In genomic region chr5:123992794-123993193, GRCm38 (mm10) we compare ENCODE assay signal across 7 mouse cellular contexts. TPM values are rescaled to one million over a fixed set of nuclear protein-coding genes. Genes with fewer than 3 reads are reported as not detected.
A peak's percentile ranks its signal among the peaks of the same experiment; 100 is the strongest.
DNase-seq lines count a peak whose midpoint lies in the region; ATAC-seq and TF ChIP-seq lines count a peak whose summit lies in the region.

No protein-coding gene starts in this region.

- intact Hi-C loops in left cerebral cortex, postnatal 14 days (cut with DNase I) = loop anchor here (1.0 to 5.0 kb wide), 2 partner anchors 45 to 165 kb away; no protein-coding TSS in a partner anchor

- peak; percentile 68; the same call in 1 of the 2 replicates for ATAC-seq in midbrain, embryonic 15.5 days (replicated peaks)

- no peak overlapping the region for H3K4me3 ChIP-seq in midbrain, embryonic 15.5 days
- H3K4me3 ChIP-seq in spleen, adult 2 months (ENCODE audit: extremely low read depth, insufficient read depth, insufficient read length) = no peak overlapping the region

- no peak overlapping the region for H3K4me2 ChIP-seq in midbrain, embryonic 15.5 days

- no peaks in the 10 kb centered on the region for H3K27me3 ChIP-seq in midbrain, embryonic 15.5 days (replicated peaks)
- H3K27me3 ChIP-seq in spleen, adult 2 months (ENCODE audit: control insufficient read depth, insufficient read depth, low read length) = no peaks in the 10 kb centered on the region

- no peak overlapping the region for H3K9ac ChIP-seq in midbrain, embryonic 15.5 days

- peak; percentile 49 for DNase-seq in T-cell, adult 2 months (ENCODE audit: low spot score)
- DNase-seq in cerebellum, adult 9-10 months = peak; percentile 90
- peak; percentile 79 to 80 for DNase-seq in gastrocnemius, adult 8-10 months (ENCODE audit: low spot score in 2 of 2)
- DNase-seq in induced T-regulatory cell, adult 2 months (ENCODE audit: low read depth) = peak; percentile 86
- DNase-seq in left cerebral cortex, postnatal 14 days (ENCODE audit: low spot score in 2 of 2) = peak; percentile 88 to 90
- peak in 1 of 2 experiments; percentile 83 for DNase-seq in spleen, adult 2 months (ENCODE audit: low read depth in 1 of 2, low spot score in 2 of 2)

- no peaks in the 10 kb centered on the region for H3K36me3 ChIP-seq in midbrain, embryonic 15.5 days (replicated peaks)
- H3K36me3 ChIP-seq in spleen, adult 2 months (ENCODE audit: control insufficient read depth, insufficient read depth, low read length) = peaks cover 39% of the 10 kb centered on the region

- H3K4me1 ChIP-seq in midbrain, embryonic 15.5 days = peaks cover 12% of the 10 kb centered on the region; the same call in 1 of the 2 replicates
- peaks cover 9% of the 10 kb centered on the region; the same call in 1 of the 2 replicates for H3K4me1 ChIP-seq in spleen, adult 2 months (ENCODE audit: control insufficient read depth, insufficient read depth, insufficient read length)

- H3K9me3 ChIP-seq in midbrain, embryonic 15.5 days = no peaks in the 10 kb centered on the region

- H3K27ac ChIP-seq in midbrain, embryonic 15.5 days = peak overlapping the region; percentile 68; the same call in 1 of the 2 replicates
- H3K27ac ChIP-seq in spleen, adult 2 months (ENCODE audit: insufficient read depth, low read length) = no peak overlapping the region

- peak; percentile 84; the same call in 1 of the 2 replicates for TF ChIP-seq CTCF in spleen, adult 2 months (IDR thresholded peaks at IDR 0.05; ENCODE audit: extremely low read depth, insufficient read depth, insufficient read length, insufficient replicate concordance)

- TF ChIP-seq POLR2A in spleen, adult 2 months (IDR thresholded peaks at IDR 0.05; ENCODE audit: low read depth, low read length) = no peak

- 30% methylated on average over 5 of the region's 5 CpGs for WGBS in midbrain, embryonic 15.5 days
- 48% methylated on average over 5 of the region's 5 CpGs for WGBS in spleen, adult 2 months

RNA-seq across cellular contexts. Expression of gene Hip1r, which starts 19.4 kb away (rescaled TPM):
- total RNA-seq in gastrocnemius, adult 8-10 months (2022) = 10 to 100 TPM in 2 of 4 experiments, 1 to 10 TPM in 2; 8.7 to 15.9 (median 11.4) TPM
- total RNA-seq in left cerebral cortex, postnatal 14 days (2021) = 10 to 100 TPM; 82.6 to 85.0 TPM
- polyA plus RNA-seq in midbrain, embryonic 15.5 days (2015; fragmentation: Nextera tagmentation; extraction: Ambion mirVana) = 29.8 and 30.7 TPM in 2 replicates
- 46.3 and 59.2 TPM in 2 replicates for polyA plus RNA-seq in spleen, adult 2 months (2012; rRNA removed)

RNA-seq across cellular contexts. Expression of gene Vps37b, which starts 39.3 kb away (rescaled TPM):
- total RNA-seq in gastrocnemius, adult 8-10 months (2022) = 1 to 10 TPM; 4.6 to 6.2 (median 5.1) TPM
- total RNA-seq in left cerebral cortex, postnatal 14 days (2021) = 10 to 100 TPM; 51.4 to 58.3 TPM
- polyA plus RNA-seq in midbrain, embryonic 15.5 days (2015; fragmentation: Nextera tagmentation; extraction: Ambion mirVana) = 66.7 and 73.7 TPM in 2 replicates
- polyA plus RNA-seq in spleen, adult 2 months (2012; rRNA removed) = 58.1 and 72.8 TPM in 2 replicates

Comparison
In these comparisons a context has a peak if more than half of its experiments do, and no peak if none do; other contexts are left out.
1. RNA of gene Hip1r, which starts 19.4 kb away (total RNA-seq): 82.6 to 85.0 TPM in left cerebral cortex, postnatal 14 days; 8.7 to 15.9 TPM in gastrocnemius, adult 8-10 months; every median in the first group is over 4 times any median in the second.
2. RNA of gene Vps37b, which starts 39.3 kb away (total RNA-seq): 51.4 to 58.3 TPM in left cerebral cortex, postnatal 14 days; 4.6 to 6.2 TPM in gastrocnemius, adult 8-10 months; every median in the first group is over 4 times any median in the second.